8 mouse cellular contexts compared by ENCODE assay signal in the genomic region with DNA sequence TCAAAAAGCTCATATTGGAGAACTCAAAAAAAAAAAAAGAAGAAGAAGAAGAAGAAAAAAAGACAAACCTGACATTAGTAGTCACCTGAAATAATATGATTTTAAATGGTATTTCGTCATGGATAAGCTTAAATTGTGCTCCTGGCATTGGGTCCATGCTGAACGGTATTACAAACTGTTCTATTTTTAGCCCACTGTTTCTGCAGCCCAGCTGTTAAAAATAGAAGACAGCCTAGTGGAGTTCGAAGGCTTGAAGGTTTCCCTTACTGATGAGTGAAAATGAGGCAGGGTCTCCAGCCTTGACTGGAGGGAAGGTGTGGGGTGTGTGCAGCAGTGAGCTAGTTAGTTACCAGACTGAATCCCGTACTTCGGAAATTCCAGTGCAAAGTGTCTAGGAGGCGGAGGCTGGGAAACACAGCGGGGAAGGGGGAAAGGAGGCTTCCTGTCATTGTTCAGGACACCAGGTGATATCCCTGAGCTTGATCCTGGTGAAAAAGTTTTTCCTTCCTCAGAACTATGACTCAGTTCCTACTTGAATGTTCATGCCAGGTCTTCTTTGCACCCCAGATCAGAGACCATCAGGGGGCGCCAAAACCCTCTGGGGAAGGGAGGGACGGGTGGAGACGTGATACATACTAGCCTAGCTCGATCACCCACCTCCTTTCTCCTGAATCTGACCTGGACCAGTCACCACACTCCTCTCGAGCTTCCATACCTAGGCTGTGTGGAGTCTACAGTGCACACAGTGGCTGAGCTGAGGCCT.
A peak's percentile ranks its signal among the peaks of the same experiment; 100 is the strongest.
DNase-seq lines count a peak whose midpoint lies in the region; ATAC-seq lines count a peak whose summit lies in the region.

No protein-coding gene starts in this region.

- H3K36me3 ChIP-seq in hindbrain, embryonic 12.5 days: no peaks in the 10 kb centered on the region
- H3K36me3 ChIP-seq in limb, embryonic 10.5 days: no peaks in the 10 kb centered on the region

- no peak overlapping the region for H3K4me2 ChIP-seq in hindbrain, embryonic 12.5 days (replicated peaks)

- no peak overlapping the region for H3K4me3 ChIP-seq in hindbrain, embryonic 12.5 days
- H3K4me3 ChIP-seq in limb, embryonic 10.5 days: no peak overlapping the region

- peak; percentile 56; the same call in 1 of the 2 replicates for ATAC-seq in hindbrain, embryonic 12.5 days (ENCODE audit: low FRiP score)

- no peak overlapping the region for H3K27ac ChIP-seq in hindbrain, embryonic 12.5 days
- no peak overlapping the region for H3K27ac ChIP-seq in limb, embryonic 10.5 days

- H3K4me1 ChIP-seq in hindbrain, embryonic 12.5 days: no peaks in the 10 kb centered on the region; the same call in 1 of the 2 replicates
- 0 out of 2 replicates have a peak, but pooled peaks cover 3% of the 10 kb centered on the region for H3K4me1 ChIP-seq in limb, embryonic 10.5 days

- peak; percentile 9 for DNase-seq in cerebellum, adult 8-10 months
- DNase-seq in cerebellum, adult 9-11 months: no peak
- peak; percentile 84 for DNase-seq in adrenal gland, postnatal 10 days
- DNase-seq in forelimb bud, embryonic 11.5 days (ENCODE audit: low read depth, low spot score): peak; percentile 21
- DNase-seq in limb, embryonic 10.5 days (ENCODE audit: low spot score): peak; percentile 45
- DNase-seq in natural killer cell, adult 2 months (ENCODE audit: low spot score in 2 of 2): peak; percentile 21 to 62
- DNase-seq in testis, postnatal 10 days (ENCODE audit: low spot score): peak; percentile 73

- H3K27me3 ChIP-seq in hindbrain, embryonic 12.5 days: no peaks in the 10 kb centered on the region
- no peaks in the 10 kb centered on the region for H3K27me3 ChIP-seq in limb, embryonic 10.5 days (ENCODE audit: low read depth, poor library complexity, severe bottlenecking)

- WGBS in hindbrain, embryonic 12.5 days: 44% methylated on average over 12 of the region's 12 CpGs
- WGBS in limb, embryonic 10.5 days: 53% methylated on average over 12 of the region's 12 CpGs

- H3K9ac ChIP-seq in hindbrain, embryonic 12.5 days: no peak overlapping the region

- no peaks in the 10 kb centered on the region for H3K9me3 ChIP-seq in hindbrain, embryonic 12.5 days (replicated peaks)
- no peaks in the 10 kb centered on the region for H3K9me3 ChIP-seq in limb, embryonic 10.5 days (replicated peaks)
